ENCODE assay signal across 27 mouse cellular contexts in the genomic region with DNA sequence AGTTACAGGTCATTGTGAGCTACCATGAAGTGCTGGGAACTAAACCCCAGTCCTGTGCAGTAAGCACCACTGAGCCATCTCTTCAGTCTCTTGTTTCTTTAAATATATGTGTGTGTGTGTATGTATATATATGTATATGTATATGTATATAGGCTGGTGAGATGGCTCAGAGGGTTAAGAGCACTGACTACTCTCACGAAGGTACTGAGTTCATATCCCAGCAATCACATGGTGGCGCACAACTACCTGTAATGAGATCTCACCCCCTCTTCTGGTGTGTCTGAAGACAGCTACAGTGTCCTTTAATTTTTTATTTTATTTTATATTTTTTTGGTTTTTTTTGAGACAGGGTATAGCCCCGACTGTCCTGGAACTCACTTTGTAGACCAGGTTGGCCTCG.
"Had no signal": no experiment of that assay in that cellular context is flagged by ENCODE, and none has a peak within 500 bp of the region (broad histone marks: within the 10 kb centered on the region; RNA-seq: fewer than 3 reads in every experiment).

No protein-coding gene starts in this region.

- ATAC-seq: hindbrain, postnatal 0 days; intestine, embryonic 16.5 days; liver, embryonic 12.5 days had no signal

- H3K4me3 ChIP-seq: gastrocnemius, adult 2 months; heart, adult 2 months; heart, embryonic 13.5 days; heart, embryonic 15.5 days; hindbrain, embryonic 13.5 days; hindbrain, embryonic 15.5 days; kidney, embryonic 15.5 days; limb, embryonic 13.5 days; limb, embryonic 15.5 days; liver, embryonic 12.5 days had no signal

- H3K27ac ChIP-seq: gastrocnemius, adult 2 months; heart, adult 2 months; heart, embryonic 13.5 days; heart, embryonic 15.5 days; hindbrain, embryonic 13.5 days; hindbrain, embryonic 15.5 days; hindbrain, postnatal 0 days; kidney, embryonic 15.5 days; kidney, postnatal 0 days; limb, embryonic 13.5 days; limb, embryonic 15.5 days; liver, embryonic 12.5 days; liver, embryonic 14.5 days had no signal

- DNase-seq: gastrocnemius, adult 2 months; gastrocnemius, postnatal 10 days; gastrocnemius, postnatal 25 days; heart, adult 11 months; heart, adult 2 months; heart, postnatal 14 days; heart, postnatal 36 days; kidney, adult 11 months; kidney, adult 2 months; kidney, adult 9 months; kidney, postnatal 14 days; kidney, postnatal 4 days; layer of hippocampus, adult 9-11 months; layer of hippocampus, postnatal 36 days; left cerebral cortex, postnatal 4 days had no signal
